Mouse (Mus musculus): ENCODE data around the gene Vwf. TPM values are rescaled to one million over a fixed set of nuclear protein-coding genes. Genes with fewer than 3 reads are reported as not detected.

Vwf gene
- total RNA-seq, 1 experiment from 2014 or later, result 5.7 TPM

DNA sequence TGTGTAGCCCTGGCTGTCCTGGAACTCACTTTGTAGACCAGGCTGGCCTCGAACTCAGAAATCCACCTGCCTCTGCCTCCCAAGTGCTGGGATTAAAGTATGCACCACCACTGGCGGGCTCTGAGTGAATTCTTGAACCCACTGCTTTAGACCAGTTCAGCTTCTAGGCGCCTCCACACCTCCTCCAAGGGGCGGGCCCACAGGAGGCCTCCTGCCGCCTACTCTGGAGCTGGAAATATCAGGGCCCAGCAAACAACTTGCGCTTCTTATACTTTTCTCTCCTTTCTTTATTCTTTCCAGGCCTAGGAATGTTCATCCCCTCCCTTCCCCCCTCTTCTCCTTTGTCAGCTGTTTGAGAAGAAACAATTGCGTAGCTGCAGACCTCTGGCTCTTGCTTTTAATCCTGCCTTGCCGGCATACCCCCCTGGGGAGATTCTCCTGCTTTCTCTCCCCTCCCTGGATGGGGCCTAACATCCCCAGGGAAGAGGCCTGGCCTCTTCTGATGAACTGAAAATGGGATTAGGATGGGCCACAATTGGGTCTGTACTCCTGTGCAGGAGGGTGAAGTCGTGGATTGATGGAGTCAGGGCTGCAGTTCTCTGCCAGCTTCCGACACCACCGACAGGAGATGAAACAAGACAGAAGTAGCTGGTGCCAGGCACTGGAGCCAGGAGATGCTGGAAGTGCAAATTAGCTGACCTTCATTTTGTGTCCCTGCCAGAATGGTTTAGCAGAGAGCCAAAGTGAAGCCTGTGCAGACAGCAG, 31.5 kb downstream of the Vwf start:
- ATAC-seq (ENCODE audit: extremely low read depth, insufficient number of reproducible peaks, low FRiP score, poor library complexity, severe bottlenecking), result no peak

DNA sequence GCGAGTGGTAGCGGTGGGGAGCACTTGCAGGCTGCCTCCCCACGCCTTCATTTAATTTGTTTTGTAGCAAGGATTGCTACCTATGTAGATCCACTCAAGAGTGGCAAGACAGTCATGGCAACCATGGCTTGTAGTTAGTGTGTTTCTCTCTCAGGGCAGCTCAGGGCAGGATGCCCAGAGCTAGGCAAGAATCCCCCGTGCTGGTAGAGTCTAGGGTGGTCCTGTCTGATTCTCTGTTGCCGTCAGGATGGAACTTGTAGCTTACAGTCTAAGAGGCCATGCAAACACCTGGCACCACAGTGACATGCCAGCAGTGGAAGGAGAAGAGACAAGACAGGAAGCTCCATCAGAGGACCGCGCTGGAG, 32.1 kb downstream of the Vwf start:
- no peak for ATAC-seq (ENCODE audit: extremely low read depth, insufficient number of reproducible peaks, low FRiP score, poor library complexity, severe bottlenecking)

DNA sequence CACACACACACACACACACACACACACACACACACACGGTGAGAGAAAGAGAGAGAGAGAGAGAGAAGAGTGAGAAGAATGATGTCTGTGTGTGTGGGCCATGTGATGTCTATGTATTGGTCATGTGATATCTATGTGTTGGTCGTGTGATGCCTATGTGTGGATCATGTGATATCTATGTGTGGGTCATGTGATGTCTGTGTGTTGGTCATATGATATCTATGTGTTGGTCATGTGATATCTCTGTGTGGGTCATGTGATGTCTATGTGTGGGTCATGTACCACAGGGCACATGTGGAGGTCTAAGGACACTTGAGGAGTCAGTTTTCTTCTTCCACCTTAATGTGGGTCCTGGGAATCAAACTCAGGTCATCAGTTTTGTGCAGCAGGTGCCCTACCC, 33.3 kb downstream of the Vwf start:
- no peak for ATAC-seq (ENCODE audit: extremely low read depth, insufficient number of reproducible peaks, low FRiP score, poor library complexity, severe bottlenecking)

DNA sequence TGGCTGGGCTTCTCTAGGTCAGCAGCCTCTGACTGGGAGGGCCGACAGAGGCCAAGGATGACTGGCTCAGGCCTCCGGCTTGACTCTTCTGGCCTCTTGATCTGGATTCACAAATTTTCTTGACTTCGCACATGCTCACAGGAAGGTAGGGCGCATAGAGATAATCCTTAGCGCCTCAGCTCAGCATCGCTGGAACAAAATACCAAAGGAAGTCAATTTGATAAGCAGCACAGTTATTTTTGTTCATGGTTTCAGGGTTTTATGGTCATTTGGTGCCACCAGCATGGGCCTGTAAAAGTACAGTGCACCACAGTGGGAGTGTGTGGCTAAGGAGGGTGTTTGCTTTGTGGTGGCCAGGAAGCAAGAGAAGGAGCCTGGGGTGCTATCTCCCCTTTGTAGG, 37.1 kb downstream of the Vwf start:
- ATAC-seq (ENCODE audit: extremely low read depth, insufficient number of reproducible peaks, low FRiP score, poor library complexity, severe bottlenecking), result no peak

DNA sequence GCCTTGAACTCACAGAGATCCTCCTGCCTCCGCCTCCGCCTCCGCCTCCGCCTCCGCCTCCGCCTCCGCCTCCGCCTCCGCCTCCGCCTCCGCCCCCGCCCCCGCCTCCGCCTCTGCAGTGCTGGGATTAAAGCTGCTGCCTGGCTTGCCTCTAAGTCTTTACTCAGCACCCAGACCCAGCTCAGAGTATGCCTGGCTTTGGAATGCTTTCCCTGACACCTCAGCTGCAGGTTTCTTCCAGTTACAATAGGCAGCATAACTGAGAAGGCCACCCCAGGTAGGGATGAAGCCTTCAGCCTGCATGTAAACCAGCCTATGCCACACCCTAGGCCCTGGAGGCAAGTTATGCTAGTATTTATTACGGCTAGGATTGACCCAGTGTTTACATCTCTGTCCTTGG, 37.7 kb downstream of the Vwf start:
- no peak for ATAC-seq (ENCODE audit: extremely low read depth, insufficient number of reproducible peaks, low FRiP score, poor library complexity, severe bottlenecking)

- no peak for ATAC-seq (ENCODE audit: extremely low read depth, insufficient number of reproducible peaks, low FRiP score, poor library complexity, severe bottlenecking)
Observed at GRCm38 (mm10) chr6:125585579-125585978, 39.0 kb downstream of the Vwf start.

DNA sequence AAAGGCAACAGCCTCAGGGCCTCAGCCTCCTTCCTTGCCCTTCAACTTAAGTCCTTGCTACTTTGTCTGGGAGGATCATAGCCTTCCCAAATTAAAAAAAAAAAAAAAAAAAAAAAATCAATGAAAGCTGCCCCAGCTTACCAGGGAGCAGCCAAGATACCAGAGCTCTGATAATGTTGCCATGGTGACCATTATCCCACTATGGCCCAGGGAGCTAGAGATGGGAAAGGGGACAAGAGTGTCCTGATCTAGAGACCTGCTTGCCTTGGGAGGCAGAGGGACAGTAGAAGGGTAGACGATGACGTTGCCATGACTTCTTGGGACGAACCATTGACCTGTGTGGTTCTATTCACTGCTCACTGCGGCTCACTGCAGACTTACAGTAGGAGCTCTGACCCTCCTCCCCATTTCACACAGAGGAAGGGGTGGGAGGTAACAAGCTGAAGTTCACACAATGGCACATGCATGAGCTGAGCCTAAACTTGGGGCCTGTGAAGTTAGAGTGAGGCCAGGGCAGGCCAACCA, 39.5 kb downstream of the Vwf start:
- no peak for ATAC-seq (ENCODE audit: extremely low read depth, insufficient number of reproducible peaks, low FRiP score, poor library complexity, severe bottlenecking)

- no peak for ATAC-seq (ENCODE audit: extremely low read depth, insufficient number of reproducible peaks, low FRiP score, poor library complexity, severe bottlenecking)
Observed at GRCm38 (mm10) chr6:125588241-125588640, 41.7 kb downstream of the Vwf start.

GRCm38 (mm10) chr6:125589075-125589474, 42.5 kb downstream of the Vwf start:
- ATAC-seq (ENCODE audit: extremely low read depth, insufficient number of reproducible peaks, low FRiP score, poor library complexity, severe bottlenecking), result no peak

DNA sequence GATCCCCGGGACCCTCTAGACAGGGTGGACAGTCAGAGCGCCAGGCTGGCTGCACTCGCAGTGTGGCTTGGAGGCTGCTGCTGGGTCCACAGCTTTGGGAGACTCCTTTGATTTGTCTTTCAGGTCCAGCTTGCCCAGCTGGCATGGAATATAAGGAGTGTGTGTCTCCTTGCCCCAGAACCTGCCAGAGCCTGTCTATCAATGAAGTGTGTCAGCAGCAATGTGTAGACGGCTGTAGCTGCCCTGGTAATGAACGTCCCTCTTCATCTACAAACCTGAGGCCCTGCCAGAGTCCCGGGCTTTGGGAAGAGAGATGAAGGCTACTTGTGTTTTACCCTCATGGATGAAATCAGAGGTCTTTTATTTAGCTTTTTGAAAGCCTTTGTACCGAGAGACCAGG, 43.5 kb downstream of the Vwf start:
- ATAC-seq (ENCODE audit: extremely low read depth, insufficient number of reproducible peaks, low FRiP score, poor library complexity, severe bottlenecking), result no peak

DNA sequence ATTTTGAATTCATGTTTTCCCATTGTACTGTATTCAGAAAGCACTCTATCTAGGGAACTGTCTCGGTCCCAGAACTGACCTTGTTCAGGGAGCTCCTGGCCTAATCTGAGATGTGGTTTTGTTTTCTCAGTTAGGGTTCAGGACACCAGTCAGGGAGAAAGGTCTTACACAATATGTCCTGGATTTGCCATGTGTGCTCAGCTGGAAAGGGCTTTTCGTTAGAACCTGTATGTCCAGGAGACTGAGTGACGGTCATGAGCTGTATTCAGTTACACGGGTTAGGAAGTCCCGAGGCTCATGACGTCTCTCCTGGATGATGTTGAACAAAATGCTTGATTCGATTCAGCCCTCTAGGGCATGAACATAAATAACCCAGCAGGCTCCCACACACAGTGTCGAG, 43.9 kb downstream of the Vwf start:
- no peak for ATAC-seq (ENCODE audit: extremely low read depth, insufficient number of reproducible peaks, low FRiP score, poor library complexity, severe bottlenecking)

DNA sequence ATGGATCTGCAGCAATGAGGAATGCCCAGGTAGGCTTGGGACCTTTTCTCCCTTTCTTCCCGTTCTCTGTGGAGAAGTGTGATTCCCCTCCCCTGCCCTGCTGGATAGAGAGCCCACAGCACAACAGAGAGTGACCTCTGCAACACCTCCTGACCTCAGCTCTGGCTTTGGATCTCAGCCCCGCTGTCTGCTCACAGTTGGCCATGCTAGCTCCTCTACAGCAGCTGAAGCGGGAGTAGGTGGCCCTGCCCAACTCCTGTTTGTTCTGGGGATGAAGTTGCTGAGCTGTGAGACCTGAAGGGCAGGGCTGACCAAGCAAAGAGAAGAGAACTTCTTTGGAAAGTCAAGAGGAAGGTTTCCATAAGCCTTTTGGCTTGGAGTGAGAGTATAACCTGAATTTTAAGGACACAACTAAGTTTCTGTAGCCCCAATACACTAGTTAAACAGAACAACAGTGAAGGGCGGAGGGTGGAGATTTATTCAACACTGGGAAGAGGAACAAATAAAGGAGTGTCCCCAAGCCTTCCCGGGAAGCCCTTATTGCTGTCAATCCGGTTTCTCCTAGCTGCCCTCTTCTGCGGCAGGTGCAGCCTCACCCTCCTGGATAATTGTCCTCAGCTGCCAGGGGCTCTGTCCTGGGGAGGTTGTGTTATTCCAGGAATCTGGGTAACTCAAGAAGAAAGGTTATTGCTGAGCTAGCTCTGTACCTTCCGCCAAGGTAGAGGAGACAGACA, 45.2 kb downstream of the Vwf start:
- no peak for ATAC-seq (ENCODE audit: extremely low read depth, insufficient number of reproducible peaks, low FRiP score, poor library complexity, severe bottlenecking)

DNA sequence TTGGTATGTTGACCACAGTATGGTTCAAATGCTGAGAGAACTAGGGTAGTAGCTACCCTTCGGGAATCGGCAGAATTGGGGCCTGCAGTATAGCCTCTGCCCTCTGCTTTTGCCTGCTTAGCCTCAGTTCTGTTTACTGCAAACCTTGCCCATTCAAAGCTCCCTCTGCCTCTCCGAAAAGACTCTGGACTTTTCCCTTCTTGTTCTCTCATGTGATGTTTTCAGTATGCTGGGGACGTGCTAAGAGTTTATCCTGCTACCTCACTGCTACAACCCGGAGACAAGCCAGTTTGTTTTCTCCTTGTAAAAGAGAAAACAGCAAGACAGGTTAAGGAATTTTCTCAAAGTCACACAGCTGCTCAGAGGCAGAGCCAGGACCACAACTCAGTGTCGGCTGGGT, 46.0 kb downstream of the Vwf start:
- ATAC-seq (ENCODE audit: extremely low read depth, insufficient number of reproducible peaks, low FRiP score, poor library complexity, severe bottlenecking), result no peak

- ATAC-seq (ENCODE audit: extremely low read depth, insufficient number of reproducible peaks, low FRiP score, poor library complexity, severe bottlenecking), result no peak
Observed at GRCm38 (mm10) chr6:125594311-125594710, 47.7 kb downstream of the Vwf start.

GRCm38 (mm10) chr6:125594825-125595224, 48.3 kb downstream of the Vwf start:
- peak; percentile 80 for ATAC-seq (ENCODE audit: extremely low read depth, insufficient number of reproducible peaks, low FRiP score, poor library complexity, severe bottlenecking)

GRCm38 (mm10) chr6:125596701-125597318, 50.2 kb downstream of the Vwf start:
- no peak for ATAC-seq (ENCODE audit: extremely low read depth, insufficient number of reproducible peaks, low FRiP score, poor library complexity, severe bottlenecking)

DNA sequence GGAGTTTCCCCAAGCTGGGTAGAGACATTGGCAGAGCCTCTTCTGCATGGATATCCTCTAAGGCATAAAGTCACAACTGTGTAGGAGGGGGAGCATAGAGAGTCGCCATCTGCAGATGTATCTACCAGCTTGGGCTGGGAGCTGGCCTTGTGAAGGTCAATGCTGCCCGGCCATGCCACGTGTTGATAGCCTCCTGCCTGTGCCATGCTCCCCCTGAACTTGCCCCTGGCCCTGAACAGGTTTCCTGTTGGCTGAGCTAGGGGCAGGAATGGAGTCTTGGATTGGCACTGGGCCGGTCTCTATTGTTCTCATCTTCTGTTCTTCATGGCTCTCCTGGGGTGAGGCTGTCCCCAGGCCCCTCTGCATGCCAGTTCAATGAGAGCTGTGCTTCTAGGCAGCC, 51.1 kb downstream of the Vwf start:
- no peak for ATAC-seq (ENCODE audit: extremely low read depth, insufficient number of reproducible peaks, low FRiP score, poor library complexity, severe bottlenecking)

- ATAC-seq (ENCODE audit: extremely low read depth, insufficient number of reproducible peaks, low FRiP score, poor library complexity, severe bottlenecking), result peak; percentile 64
Observed at GRCm38 (mm10) chr6:125600036-125600558, 53.5 kb downstream of the Vwf start.

- no peak for ATAC-seq (ENCODE audit: extremely low read depth, insufficient number of reproducible peaks, low FRiP score, poor library complexity, severe bottlenecking)
Observed at GRCm38 (mm10) chr6:125600669-125601068, 54.1 kb downstream of the Vwf start.

- ATAC-seq (ENCODE audit: extremely low read depth, insufficient number of reproducible peaks, low FRiP score, poor library complexity, severe bottlenecking), result no peak
Observed at GRCm38 (mm10) chr6:125601190-125601589, 54.6 kb downstream of the Vwf start.

All from neutrophil, adult 5-6 weeks (primary cell).